Mouse (Mus musculus) embryonic facial prominence, embryonic 15.5 days (tissue): ENCODE results near the gene Coq5. TPM values are rescaled to one million over a fixed set of nuclear protein-coding genes. Genes with fewer than 3 reads are reported as not detected.
A peak's percentile ranks its signal among the peaks of the same experiment; 100 is the strongest.

Experiments
- ATAC-seq: fragments of 200-750 bp; cut with Nextera tagmentation; 2 replicates; pipeline ENCODE4 v1.8.0; 2017; ENCODE audit warnings: low read depth, moderate TSS enrichment; ENCODE audit not compliant: insufficient number of reproducible peaks, low FRiP score, low TSS enrichment
- H3K27ac ChIP-seq: fragments of 300-500 bp; sonication (generic); replicated peaks from 2 replicates; pipeline ENCODE4 v1.5.1; 2015; ENCODE audit warnings: mild to moderate bottlenecking, inconsistent platforms
- H3K27me3 ChIP-seq: fragments of 300-500 bp; sonication (generic); 2 replicates; pipeline ENCODE4 v1.6.1; 2015; ENCODE audit warnings: inconsistent platforms
- H3K36me3 ChIP-seq: fragments of 300-500 bp; sonication (generic); 2 replicates; pipeline ENCODE4 v1.6.1; 2015; ENCODE audit warnings: mild to moderate bottlenecking, inconsistent platforms
- H3K4me1 ChIP-seq: fragments of 300-500 bp; sonication (generic); 2 replicates; pipeline ENCODE4 v1.6.1; 2015; ENCODE audit warnings: inconsistent platforms
- H3K4me2 ChIP-seq: fragments of 300-500 bp; sonication (generic); replicated peaks from 2 replicates; pipeline ENCODE4 v1.6.1; 2015; ENCODE audit warnings: mild to moderate bottlenecking, inconsistent platforms
- H3K4me3 ChIP-seq: fragments of 300-500 bp; sonication (generic); replicated peaks from 2 replicates; pipeline ENCODE4 v1.5.1; 2015; ENCODE audit warnings: mild to moderate bottlenecking, inconsistent platforms
- H3K9ac ChIP-seq: fragments of 300-500 bp; sonication (generic); 2 replicates; pipeline ENCODE4 v1.6.1; 2015; ENCODE audit warnings: inconsistent platforms
- H3K9me3 ChIP-seq: fragments of 300-500 bp; sonication (generic); replicated peaks from 2 replicates; pipeline ENCODE4 v1.6.1; 2016; ENCODE audit warnings: inconsistent platforms
- WGBS: fragments of 180-500 bp; shearing (Covaris S2); methylation state at CpG from one replicate; pipeline ENCODE4 v1.1.7; 2015; 5-methylcytosine and 5-hydroxymethylcytosine counted together
- polyA plus RNA-seq: library from polyadenylated mRNA; unstranded; fragments of >200 nt; fragmentation: Nextera tagmentation; extraction: Ambion mirVana; gene quantifications from 2 replicates; pipeline ENCODE4 v1.2.1, GENCODE M21; 2015

Coq5 gene
- polyA plus RNA-seq, 1 experiment from 2014 or later, result 37.3 TPM

- Histone ChIP-seq H3K36me3 (peaks cover 49% of the 10 kb centered on the region), H3K27me3 (no peaks in the 10 kb centered on the region), H3K4me2 (peak within 1 kb of the TSS; percentile 73), H3K9me3 (no peaks in the 10 kb centered on the region), H3K4me1 (peaks cover 23% of the 10 kb centered on the region), H3K9ac (peak within 1 kb of the TSS; percentile 94), H3K27ac (peak within 1 kb of the TSS; percentile 86), H3K4me3 (peak within 1 kb of the TSS; percentile 97)
- WGBS, result under 1% methylated on average over 62 of the region's 62 CpGs
- ATAC-seq, result peak; percentile 89
Measured at GRCm38 (mm10) chr5:115340577-115341313, 61.3 kb downstream of the Coq5 start, which contains the start of the genes Gatc and Triap1. Gene Gatc (minus strand): TSS chr5:115341178. Gene Triap1 (plus strand): TSS chr5:115341225.

GRCm38 (mm10) chr5:115341314-115342165, 62.1 kb downstream of the Coq5 start:
- Histone ChIP-seq H3K9me3 (no peaks in the 10 kb centered on the region), H3K4me2 (peak overlapping the region; percentile 73), H3K27me3 (no peaks in the 10 kb centered on the region), H3K9ac (peak overlapping the region; percentile 94), H3K27ac (peak overlapping the region; percentile 48; the same call in 1 of the 2 replicates), H3K4me3 (peak overlapping the region; percentile 97), H3K4me1 (peaks cover 23% of the 10 kb centered on the region), H3K36me3 (peaks cover 49% of the 10 kb centered on the region)
- ATAC-seq, result no peak; the same call in 1 of the 2 replicates
- 12% methylated on average over 36 of the region's 36 CpGs for WGBS

Other genes starting within 250 kb of the Coq5 start
- gene Gm10401, start 181.4 kb upstream of the Coq5 start, polyA plus RNA-seq, result 39.7 and 50.0 TPM in 2 replicates
- gene Acads, start 160.3 kb upstream of the Coq5 start, polyA plus RNA-seq, result 47.8 and 48.2 TPM in 2 replicates
- 41.0 and 42.2 TPM in 2 replicates for gene Unc119b, start 144.7 kb upstream of the Coq5 start, polyA plus RNA-seq
- gene Mlec, start 121.5 kb upstream of the Coq5 start, polyA plus RNA-seq, result 95.1 and 98.4 TPM in 2 replicates
- 2.6 and 3.0 TPM in 2 replicates for gene Cabp1, start 85.3 kb upstream of the Coq5 start, polyA plus RNA-seq
- 90.1 and 92.0 TPM in 2 replicates for gene Pop5, start 43.8 kb upstream of the Coq5 start, polyA plus RNA-seq
- gene Rnf10, start 6.8 kb upstream of the Coq5 start, polyA plus RNA-seq, result 158 and 170 TPM in 2 replicates
- 1,800 and 1,802 TPM in 2 replicates for gene Dynll1, start 21.3 kb downstream of the Coq5 start, polyA plus RNA-seq
- 263 and 264 TPM in 2 replicates for gene Srsf9, start 47.5 kb downstream of the Coq5 start, polyA plus RNA-seq
- 28.7 and 33.9 TPM in 2 replicates for gene Gatc, start 61.5 kb downstream of the Coq5 start, polyA plus RNA-seq
- 56.4 and 66.2 TPM in 2 replicates for gene Triap1, start 61.6 kb downstream of the Coq5 start, polyA plus RNA-seq
- 850 and 892 TPM in 2 replicates for gene Cox6a1, start 69.3 kb downstream of the Coq5 start, polyA plus RNA-seq
- 14.1 and 19.1 TPM in 2 replicates for gene Msi1, start 149.9 kb downstream of the Coq5 start, polyA plus RNA-seq
- gene Pla2g1b, start 186.6 kb downstream of the Coq5 start, polyA plus RNA-seq, result not detected in 2 replicates
- gene Sirt4, start 205.1 kb downstream of the Coq5 start, polyA plus RNA-seq, result 29.2 and 32.8 TPM in 2 replicates
- gene Pxn, start 227.0 kb downstream of the Coq5 start, polyA plus RNA-seq, result 51.5 and 52.8 TPM in 2 replicates